Mouse (Mus musculus): ENCODE measurements around the gene P4hb.
"Not testable (repeated sequence)": the region's sequence is repeated elsewhere in the genome, so short reads cannot be mapped to it uniquely, and the experiment has no call there.

P4hb gene

DNA sequence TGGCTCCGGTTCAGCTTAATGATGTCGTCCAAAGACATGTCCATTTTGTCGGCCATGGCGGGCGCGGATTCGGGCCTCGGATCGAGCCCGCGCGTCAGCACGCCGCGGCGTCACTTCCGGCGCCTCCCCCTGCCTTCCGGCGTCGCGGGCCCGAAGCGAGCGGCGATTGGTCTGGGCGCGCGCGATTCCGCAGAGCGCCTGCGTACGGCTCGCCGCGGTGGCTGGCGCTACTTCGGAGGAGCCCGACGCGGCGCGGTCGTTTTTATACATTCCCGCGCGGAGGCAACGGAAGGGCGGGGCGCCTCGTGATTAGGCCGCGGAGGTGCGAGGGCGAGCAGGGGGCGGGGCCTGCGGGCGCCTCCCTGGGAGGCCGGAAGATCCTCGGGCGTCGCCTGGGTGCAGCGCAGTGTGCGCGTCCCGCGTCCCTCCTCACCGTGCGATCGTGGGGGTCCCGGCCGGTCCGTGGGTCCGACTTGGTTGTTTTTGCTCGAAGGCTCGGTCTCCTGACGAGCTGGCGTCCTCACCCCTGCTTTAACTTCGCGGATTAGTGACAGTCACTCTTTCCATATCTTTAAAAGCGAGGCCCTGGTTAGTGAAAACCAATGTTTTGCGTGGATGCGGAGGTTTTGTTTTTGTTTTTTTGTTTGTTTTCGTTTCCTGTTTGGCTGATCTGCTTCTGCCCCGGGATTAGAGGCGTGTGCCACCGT is 25.4 kb upstream of the P4hb start, which contains the start of the genes Alyref and Anapc11:
Alyref (minus strand) TSS at position 83 of the 707 bp plus-strand sequence.
Anapc11 (plus strand) TSS at position 139 of the 707 bp plus-strand sequence.
- DNase-seq (ENCODE audit: inconsistent ontology term) = peak; percentile 97

GRCm38 (mm10) chr11:120597240-120598235 is 24.5 kb upstream of the P4hb start:
- no peak for DNase-seq (ENCODE audit: inconsistent ontology term)

GRCm38 (mm10) chr11:120588531-120588930 is 15.5 kb upstream of the P4hb start:
- no peak for DNase-seq (ENCODE audit: inconsistent ontology term)

GRCm38 (mm10) chr11:120583937-120584336 is 10.9 kb upstream of the P4hb start:
- no peak for DNase-seq (ENCODE audit: inconsistent ontology term)

GRCm38 (mm10) chr11:120582982-120583293 is 9.9 kb upstream of the P4hb start:
- DNase-seq (ENCODE audit: inconsistent ontology term) = not testable (repeated sequence)

- no peak for DNase-seq (ENCODE audit: inconsistent ontology term)
Measured at GRCm38 (mm10) chr11:120582268-120582981, 9.4 kb upstream of the P4hb start.

DNA sequence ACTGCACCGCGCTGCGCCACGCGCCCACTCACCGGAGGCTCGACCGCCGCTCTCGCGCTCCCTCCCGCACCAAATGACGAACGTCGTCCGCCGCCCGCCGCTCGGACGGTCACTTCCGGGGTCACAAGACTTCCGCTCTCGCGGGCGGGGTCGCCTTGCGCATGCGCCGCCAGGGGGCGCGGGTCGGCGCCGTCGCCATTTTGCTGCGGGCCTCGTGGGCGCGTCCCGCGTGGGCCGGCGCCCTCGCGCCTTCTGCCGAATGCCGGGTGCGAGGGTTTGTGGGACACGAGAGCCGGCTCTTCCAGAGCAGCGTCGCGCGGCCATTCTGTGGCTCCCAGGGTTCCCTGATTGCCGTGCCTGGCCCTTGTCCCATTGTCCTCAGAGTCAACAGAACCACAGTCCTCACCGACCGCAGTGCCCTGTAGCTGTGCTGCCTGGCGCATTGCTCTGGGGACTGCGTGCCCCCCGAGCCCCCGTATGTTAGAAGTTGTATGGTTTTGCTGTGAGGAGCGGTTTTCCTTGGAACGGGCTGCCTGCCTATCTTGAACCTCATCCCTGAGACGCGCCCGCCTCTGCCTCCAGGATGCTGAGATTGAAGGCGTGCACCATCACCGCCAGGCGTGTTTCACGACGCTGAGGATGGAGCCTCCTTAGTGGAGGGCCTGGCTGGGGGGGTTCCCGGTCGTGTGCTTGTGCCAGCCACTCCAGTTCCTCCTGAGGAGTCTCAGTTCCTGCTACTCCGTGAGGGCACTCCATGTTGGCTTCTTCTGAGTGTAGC is 8.6 kb upstream of the P4hb start, which contains the start of gene Arhgdia:
Arhgdia (minus strand) TSS at position 135 of the 778 bp plus-strand sequence.
- DNase-seq (ENCODE audit: inconsistent ontology term) = peak; percentile 88

GRCm38 (mm10) chr11:120580871-120581331 is 7.8 kb upstream of the P4hb start:
- peak; percentile 40 for DNase-seq (ENCODE audit: inconsistent ontology term)

GRCm38 (mm10) chr11:120580190-120580589 is 7.1 kb upstream of the P4hb start:
- peak; percentile 12 for DNase-seq (ENCODE audit: inconsistent ontology term)

DNA sequence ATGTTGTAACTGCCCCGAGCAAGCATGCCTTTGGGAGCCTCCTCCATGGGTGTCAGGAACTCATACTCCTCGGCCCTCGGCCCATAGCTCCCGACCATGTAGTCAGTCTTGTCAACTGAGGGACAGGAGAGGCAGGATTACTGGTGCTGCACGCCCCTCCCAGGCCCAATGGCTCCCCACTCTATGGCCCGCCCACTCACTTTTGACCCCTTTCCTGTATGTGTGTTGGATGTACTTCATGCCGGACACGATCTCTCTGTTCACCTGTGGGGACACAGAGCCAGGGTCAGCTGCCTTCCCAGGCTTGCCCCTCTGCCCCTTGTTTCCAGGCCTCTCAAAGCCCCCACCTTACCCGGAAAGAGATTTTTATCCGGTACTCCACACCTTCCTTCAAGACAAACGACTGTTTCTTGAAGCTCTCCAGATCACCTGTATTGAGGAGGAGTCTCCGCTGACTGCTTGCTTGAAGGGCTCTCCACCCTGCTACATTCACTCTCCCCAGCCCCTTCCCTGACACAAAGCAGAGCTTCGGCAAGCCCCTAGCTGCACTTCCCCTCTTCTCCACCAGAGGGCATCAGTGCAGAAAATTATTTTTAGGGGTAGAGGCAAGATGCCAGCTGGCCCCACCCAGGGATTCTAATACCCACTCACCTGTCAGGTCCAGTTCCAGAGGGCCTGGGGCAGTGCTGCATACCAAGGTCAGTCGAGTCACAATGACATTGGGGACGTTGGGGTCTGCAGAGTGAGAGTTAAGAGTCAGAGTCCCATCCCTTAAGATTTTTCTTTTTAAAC is 6.5 kb upstream of the P4hb start:
- peak; percentile 41 for DNase-seq (ENCODE audit: inconsistent ontology term)

GRCm38 (mm10) chr11:120578694-120579243 is 5.7 kb upstream of the P4hb start:
- DNase-seq (ENCODE audit: inconsistent ontology term) = no peak

GRCm38 (mm10) chr11:120578024-120578693 is 5.1 kb upstream of the P4hb start:
- no peak for DNase-seq (ENCODE audit: inconsistent ontology term)

DNA sequence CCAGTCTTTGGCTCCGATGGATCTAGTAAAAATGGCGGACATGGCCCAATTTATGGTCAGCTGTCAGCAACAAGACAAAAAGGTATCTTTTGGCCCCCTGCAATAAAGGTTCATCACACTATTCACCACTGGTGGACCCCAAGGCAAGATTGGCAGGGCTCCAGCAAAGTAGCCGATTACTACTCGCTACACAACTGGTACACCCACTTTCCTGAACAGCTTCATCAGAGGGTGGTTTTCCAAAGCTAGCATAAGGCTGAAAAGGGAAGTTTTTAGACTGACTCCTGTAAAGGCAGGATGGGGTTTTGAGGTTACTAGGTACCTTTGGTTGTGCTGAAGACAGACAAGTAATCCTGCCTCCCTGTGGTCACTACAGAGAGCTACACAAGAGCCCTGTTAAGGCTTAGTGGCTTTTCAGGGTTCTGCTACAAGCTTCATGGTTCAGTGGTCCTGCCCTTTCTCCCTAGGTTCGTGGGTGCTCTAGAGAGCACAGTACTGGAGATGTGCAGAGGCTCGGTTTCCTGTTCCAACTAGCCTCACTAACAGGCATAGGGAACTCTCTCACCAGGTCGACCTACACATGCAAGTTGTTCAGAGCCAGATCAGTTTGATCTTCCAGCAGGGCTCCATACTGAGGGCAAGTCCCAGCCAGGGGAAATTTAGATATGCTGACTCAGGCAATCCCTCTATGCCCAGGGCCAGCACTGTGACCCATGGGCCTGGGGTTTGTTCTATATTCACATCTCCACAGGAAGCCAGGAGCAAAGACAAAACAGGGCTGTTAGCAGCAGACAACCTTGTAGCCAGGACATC is 4.4 kb upstream of the P4hb start:
- no peak for DNase-seq (ENCODE audit: inconsistent ontology term)

GRCm38 (mm10) chr11:120576365-120576981 is 3.4 kb upstream of the P4hb start:
- DNase-seq (ENCODE audit: inconsistent ontology term) = no peak

DNA sequence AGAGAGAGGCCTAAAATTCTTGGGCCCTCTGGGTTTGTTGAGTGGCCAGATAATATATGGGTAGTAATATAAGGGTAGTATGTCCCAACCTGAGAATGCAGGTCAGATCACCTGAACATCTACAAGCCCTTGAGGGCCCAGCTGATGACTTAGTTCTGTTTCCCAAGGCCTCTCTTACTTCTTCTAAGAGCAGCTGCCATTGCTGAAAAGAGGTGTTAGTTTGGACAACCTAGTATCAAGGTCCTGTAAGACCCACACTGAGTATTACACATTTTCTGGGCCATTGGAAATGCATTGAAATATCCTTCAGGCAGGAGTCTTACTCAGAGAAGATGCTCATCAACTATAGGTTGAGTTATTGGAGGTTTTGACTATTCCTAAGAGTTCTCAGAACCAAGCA is 2.9 kb upstream of the P4hb start:
- DNase-seq (ENCODE audit: inconsistent ontology term) = no peak

GRCm38 (mm10) chr11:120575046-120575445 is 2.0 kb upstream of the P4hb start:
- no peak for DNase-seq (ENCODE audit: inconsistent ontology term)

- peak; percentile 9 for DNase-seq (ENCODE audit: inconsistent ontology term)
Measured at GRCm38 (mm10) chr11:120574278-120574600, 1.2 kb upstream of the P4hb start.

Data from Muller cell, postnatal 12 days (primary cell).